Mouse (Mus musculus) urinary bladder, postnatal 14 days (tissue): ENCODE results near the gene Gm4064.
"Not testable (repeated sequence)": the region's sequence is repeated elsewhere in the genome, so short reads cannot be mapped to it uniquely, and the experiment has no call there.

ENCODE experiments used
- DNase-seq: peaks from one replicate; pipeline ENCODE4 v3.0.0; 2021; ENCODE audit warnings: low spot score

Gene Gm4064

DNA sequence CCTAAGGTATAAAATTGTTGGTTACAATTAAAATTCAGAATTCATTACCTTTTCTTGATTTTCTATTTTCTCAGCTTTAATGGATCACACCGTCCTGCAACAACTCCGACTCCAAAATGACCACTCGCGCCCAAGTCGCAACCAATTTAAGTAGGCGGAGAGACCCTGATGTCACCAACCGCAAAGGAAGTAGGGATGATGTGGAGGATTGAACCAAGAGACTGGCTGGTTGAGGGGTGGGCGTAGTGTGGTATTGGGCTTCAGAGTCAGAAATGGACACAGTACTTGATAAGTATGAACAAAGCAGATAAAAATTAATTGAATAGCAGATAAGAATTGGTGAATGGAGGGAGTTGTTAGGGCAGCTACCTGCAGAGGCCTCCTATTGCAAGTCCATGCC, at the start of gene Gm4064:
Gm4064 (minus strand) TSS at position 101 of the 400 bp plus-strand sequence.
- DNase-seq: not testable (repeated sequence)

DNA sequence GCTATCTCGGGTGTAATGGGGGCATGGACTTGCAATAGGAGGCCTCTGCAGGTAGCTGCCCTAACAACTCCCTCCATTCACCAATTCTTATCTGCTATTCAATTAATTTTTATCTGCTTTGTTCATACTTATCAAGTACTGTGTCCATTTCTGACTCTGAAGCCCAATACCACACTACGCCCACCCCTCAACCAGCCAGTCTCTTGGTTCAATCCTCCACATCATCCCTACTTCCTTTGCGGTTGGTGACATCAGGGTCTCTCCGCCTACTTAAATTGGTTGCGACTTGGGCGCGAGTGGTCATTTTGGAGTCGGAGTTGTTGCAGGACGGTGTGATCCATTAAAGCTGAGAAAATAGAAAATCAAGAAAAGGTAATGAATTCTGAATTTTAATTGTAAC, 34.4 kb upstream of the Gm4064 start, which contains the start of the genes Rbmy and Gm10256:
Rbmy (plus strand) TSS at position 301 of the 400 bp plus-strand sequence.
Gm10256 (plus strand) TSS at position 320 of the 400 bp plus-strand sequence.
- not testable (repeated sequence) for DNase-seq
